Mouse (Mus musculus): Measurements from ENCODE around the gene Crxos.

Crxos gene

DNA sequence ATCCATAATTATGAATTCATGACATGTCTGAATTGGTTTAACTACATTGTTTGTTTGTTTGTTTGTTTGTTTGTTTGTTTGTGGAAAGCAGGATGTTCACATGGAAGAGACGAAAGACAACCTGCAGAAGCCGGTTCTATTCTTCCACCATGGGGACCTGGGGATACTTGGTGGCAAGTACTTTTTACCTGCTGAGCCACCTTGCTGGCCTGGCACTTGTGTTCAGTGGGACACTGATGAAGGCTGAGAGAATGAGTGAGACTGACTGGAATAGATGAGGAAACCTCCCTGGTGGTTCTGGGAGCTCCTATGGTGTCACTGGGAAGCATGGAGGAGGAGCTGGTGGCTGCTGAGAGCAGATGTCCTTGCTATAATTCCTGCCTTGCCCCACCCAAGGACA is at the start of gene Crxos:
TSS of gene Crxos (plus strand) at position 301 of the 400 bp plus-strand sequence.
- in situ Hi-C loops (cut with MboI; ENCODE audit: unreplicated experiment in 2 of 2) = no loop called here

DNA sequence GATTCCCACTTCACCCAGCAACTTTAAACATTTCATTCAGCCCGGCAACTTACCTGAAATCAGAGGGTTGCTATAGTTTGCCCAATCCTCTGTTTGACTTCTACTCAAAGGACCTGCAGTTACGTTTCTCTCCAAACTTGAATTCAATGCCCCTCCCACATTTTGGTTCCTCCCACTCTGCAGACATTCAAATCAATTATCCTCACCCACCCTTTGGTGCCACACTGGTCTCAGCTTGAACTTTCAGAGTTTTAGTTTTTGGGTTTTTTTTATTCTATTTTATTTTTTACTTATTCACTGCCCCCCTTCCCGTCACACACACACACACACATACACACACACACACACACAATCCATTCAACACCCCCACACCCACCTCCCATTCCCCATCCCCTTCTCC is 42.8 kb upstream of the Crxos start, which contains the start of gene Obox6:
TSS of gene Obox6 (minus strand) at position 101 of the 400 bp plus-strand sequence.
- in situ Hi-C loops (cut with MboI; ENCODE audit: unreplicated experiment in 2 of 2) = no loop called here

GRCm38 (mm10) chr7:15859657-15860056 is 22.8 kb upstream of the Crxos start:
- in situ Hi-C loops (cut with MboI; ENCODE audit: unreplicated experiment in 2 of 2) = loop anchor here in 1 of 2 experiments (5.0 kb wide), 1 partner anchor 53 kb away; no protein-coding TSS in a partner anchor

DNA sequence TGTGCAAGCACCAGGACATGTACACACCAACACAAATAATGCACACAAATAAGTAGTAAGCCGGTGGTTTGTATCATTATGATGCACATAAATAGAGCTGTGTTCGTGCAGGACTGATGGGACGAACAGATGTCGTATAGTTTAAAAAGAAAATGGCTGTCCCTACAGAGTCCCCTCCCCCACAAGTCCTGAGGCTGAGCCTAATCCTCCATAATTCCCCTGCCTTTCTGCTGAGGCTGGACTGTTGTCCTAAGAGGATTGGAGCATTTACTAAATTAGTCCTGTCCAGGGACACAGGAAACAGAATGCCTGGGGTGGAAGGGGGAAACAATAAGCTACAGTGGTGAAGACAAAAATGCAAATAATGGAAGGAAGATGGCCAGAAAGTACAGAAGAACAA is 18.3 kb upstream of the Crxos start:
- in situ Hi-C loops (cut with MboI; ENCODE audit: unreplicated experiment in 2 of 2) = no loop called here

GRCm38 (mm10) chr7:15879756-15880155 is 2.7 kb upstream of the Crxos start, which contains the start of gene Crx:
Gene Crx, minus strand, starts transcription at chr7:15879968.
- in situ Hi-C loops (cut with MboI; ENCODE audit: unreplicated experiment in 2 of 2) = no loop called here

- in situ Hi-C loops (cut with MboI; ENCODE audit: unreplicated experiment in 2 of 2) = no loop called here
Observed at GRCm38 (mm10) chr7:15881388-15881787, 1.0 kb upstream of the Crxos start.

DNA sequence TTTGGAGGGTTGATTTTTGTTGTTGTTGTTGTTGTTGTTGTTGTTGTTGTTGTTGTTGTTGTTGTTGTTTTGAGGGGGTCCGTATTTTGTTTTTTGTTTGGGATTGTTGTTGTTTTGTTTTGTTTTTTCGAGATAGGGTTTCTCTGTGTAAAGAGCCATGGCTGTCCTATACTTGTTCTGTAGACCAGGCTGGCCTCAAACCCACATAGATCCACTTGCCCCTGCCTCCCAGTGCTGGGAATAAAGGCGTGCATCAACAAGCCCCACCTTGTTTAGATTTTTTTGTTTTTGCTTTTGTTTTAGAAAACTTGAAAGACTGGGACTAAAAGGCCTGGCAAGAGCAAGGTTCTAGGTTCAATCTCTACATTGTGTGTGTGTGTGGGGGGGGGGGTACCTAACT is 586 bp upstream of the Crxos start:
- in situ Hi-C loops (cut with MboI; ENCODE audit: unreplicated experiment in 2 of 2) = no loop called here

DNA sequence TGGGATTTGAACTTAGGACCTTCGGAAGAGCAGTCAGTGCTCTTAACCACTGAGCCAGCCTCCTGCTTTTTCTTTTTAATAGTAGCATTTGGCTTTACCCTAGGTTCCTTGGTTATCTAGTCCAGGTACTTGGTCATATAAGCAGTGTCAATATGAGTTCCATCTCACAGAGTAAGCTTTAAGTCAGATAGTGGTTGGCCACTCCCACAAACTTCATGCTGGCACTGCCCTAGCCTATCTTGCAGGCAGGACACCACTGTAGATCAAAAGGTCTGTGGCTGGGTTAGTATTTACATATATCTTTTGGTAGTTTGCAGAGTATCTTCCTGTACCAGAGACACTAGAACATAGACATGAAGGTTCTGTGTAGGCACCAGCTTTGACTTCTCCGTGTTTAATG is 1.7 kb downstream of the Crxos start:
- in situ Hi-C loops (cut with MboI; ENCODE audit: unreplicated experiment in 2 of 2) = no loop called here

GRCm38 (mm10) chr7:15894251-15894650 is 11.8 kb downstream of the Crxos start:
- in situ Hi-C loops (cut with MboI; ENCODE audit: unreplicated experiment in 2 of 2) = no loop called here

- in situ Hi-C loops (cut with MboI; ENCODE audit: unreplicated experiment in 2 of 2) = loop anchor here (25.0 kb wide), 1 partner anchor 1314 kb away; no protein-coding TSS in a partner anchor
Observed at GRCm38 (mm10) chr7:15901366-15902048, 19.1 kb downstream of the Crxos start.

DNA sequence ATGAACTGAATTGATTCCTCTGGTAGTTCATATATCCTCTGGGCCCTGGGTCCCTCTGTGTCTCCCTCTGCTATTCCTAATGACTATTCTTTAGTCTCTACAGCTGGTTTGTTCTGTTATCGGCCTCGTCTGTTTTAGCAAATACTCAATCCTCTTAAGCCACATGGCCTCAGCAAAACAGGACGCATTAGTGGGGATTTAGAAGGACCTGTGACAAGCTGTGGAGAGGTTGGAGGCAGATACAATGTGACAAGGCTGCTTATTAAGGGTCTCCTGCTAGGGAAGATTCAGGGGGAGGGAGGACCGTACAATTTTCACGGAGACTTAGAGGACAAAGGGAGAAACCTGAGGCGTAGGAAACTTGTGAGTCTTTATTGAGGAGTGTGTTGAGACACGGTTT is 23.4 kb downstream of the Crxos start:
- in situ Hi-C loops (cut with MboI; ENCODE audit: unreplicated experiment in 2 of 2) = loop anchor here (25.0 kb wide), 1 partner anchor 1319 kb away; no protein-coding TSS in a partner anchor

DNA sequence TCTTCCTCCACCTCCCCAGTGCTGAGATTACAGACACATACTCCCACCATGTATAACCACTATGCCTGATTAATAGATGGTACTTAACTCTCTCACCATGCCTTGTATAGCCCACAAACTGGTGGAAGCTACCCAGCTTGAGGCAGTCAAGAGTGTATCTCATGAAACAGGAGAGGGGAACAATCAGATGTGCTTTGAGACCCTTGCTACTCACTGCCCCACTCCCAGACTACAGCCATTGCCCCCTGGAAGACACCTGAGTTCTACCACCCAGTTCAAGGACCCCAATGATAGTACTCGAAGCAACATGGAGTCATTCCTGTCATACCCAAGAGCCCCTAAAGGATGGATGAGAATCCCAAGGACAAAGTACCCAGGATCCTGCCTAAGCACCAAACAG is 24.2 kb downstream of the Crxos start:
- in situ Hi-C loops (cut with MboI; ENCODE audit: unreplicated experiment in 2 of 2) = loop anchor here (25.0 kb wide), 1 partner anchor 1319 kb away; no protein-coding TSS in a partner anchor

GRCm38 (mm10) chr7:15907971-15908590 is 25.7 kb downstream of the Crxos start:
- in situ Hi-C loops (cut with MboI; ENCODE audit: unreplicated experiment in 2 of 2) = loop anchor here (25.0 kb wide), 1 partner anchor 1321 kb away; no protein-coding TSS in a partner anchor

DNA sequence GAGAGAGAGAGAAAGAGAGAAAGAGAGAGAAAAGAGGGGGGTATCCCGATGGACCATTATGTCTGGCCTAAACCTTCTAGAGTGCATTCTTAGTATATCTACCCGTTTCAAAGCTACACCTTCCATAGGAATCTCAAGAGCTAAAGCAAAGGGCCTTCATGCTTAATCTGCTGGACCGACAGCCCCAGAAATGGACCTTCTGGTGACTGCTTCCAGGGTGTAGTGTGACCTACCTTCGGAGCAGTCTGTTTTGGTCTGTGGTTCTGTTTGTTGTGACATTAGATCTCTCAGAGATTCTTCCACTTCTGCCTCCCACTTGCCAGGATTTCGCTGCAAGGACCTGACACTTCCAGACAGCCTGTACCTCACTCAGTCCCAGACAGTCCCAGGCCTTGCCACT is 28.1 kb downstream of the Crxos start:
- in situ Hi-C loops (cut with MboI; ENCODE audit: unreplicated experiment in 2 of 2) = loop anchor here (5.0 to 25.0 kb wide), 2 partner anchors 53 to 1323 kb away; no protein-coding TSS in a partner anchor

DNA sequence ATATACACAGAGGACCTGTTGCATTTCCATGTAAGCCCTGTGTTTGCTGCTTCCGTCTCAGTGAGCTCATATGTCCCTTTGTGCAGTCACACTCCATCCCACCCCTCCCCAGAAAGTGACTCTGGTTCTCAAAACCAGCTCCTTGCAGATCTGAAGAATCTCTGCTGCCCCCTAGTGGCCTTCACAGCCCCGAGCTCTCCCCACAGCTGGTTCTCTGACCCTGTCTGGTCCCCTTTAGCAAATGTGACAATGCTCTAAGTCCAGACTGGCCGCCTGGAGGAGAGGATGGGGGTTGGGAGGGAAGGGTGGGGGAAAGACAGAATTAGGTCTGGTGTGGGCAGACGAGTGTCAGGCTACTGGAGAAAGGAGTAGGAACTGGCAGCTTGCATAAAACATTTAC is 29.8 kb downstream of the Crxos start:
- in situ Hi-C loops (cut with MboI; ENCODE audit: unreplicated experiment in 2 of 2) = loop anchor here (5.0 to 25.0 kb wide), 2 partner anchors 55 to 1325 kb away; no protein-coding TSS in a partner anchor

DNA sequence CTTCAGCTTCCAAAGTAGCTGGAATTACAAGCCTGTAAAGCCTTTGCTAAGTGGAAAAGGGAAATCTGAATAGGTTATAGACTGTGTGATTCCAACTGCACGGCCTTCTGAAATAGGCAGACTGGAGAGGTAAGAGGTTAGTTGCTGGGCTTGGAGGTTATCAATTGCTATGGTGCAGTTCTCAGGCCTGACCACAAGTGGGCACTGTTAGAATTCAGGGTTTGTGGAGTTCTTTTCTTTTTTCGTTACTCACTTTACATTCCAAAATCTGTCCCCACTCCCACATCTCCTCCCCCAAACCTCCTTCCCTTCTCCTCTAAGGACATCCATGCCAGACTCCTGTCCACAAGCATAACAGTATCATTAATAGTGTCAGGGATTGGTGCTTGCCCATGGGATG is 31.8 kb downstream of the Crxos start:
- in situ Hi-C loops (cut with MboI; ENCODE audit: unreplicated experiment in 2 of 2) = loop anchor here (5.0 to 25.0 kb wide), 2 partner anchors 57 to 1327 kb away; no protein-coding TSS in a partner anchor

DNA sequence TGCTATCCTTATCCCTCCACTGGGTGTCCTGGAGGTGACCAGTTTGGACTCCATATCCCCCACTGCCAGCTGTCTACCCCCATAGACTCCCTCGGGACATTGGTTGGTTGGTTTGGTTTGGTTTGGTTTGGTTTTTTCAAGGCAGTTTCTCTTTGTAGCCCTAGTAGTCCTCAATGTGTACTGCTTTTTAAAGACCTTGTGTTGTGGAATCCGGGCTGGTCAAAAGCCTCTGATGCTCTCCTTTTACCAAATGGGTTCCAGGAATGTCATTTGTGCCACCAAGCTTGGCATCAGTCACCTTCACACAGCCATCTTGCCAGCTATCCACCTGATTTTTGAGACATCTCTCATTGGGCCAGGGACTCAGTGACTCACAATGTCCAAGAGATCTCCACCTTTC is 32.3 kb downstream of the Crxos start:
- in situ Hi-C loops (cut with MboI; ENCODE audit: unreplicated experiment in 2 of 2) = loop anchor here (5.0 to 25.0 kb wide), 2 partner anchors 57 to 1327 kb away; no protein-coding TSS in a partner anchor

GRCm38 (mm10) chr7:15915695-15916094 is 33.3 kb downstream of the Crxos start:
- in situ Hi-C loops (cut with MboI; ENCODE audit: unreplicated experiment in 2 of 2) = loop anchor here (25.0 kb wide), 1 partner anchor 1328 kb away; no protein-coding TSS in a partner anchor

DNA sequence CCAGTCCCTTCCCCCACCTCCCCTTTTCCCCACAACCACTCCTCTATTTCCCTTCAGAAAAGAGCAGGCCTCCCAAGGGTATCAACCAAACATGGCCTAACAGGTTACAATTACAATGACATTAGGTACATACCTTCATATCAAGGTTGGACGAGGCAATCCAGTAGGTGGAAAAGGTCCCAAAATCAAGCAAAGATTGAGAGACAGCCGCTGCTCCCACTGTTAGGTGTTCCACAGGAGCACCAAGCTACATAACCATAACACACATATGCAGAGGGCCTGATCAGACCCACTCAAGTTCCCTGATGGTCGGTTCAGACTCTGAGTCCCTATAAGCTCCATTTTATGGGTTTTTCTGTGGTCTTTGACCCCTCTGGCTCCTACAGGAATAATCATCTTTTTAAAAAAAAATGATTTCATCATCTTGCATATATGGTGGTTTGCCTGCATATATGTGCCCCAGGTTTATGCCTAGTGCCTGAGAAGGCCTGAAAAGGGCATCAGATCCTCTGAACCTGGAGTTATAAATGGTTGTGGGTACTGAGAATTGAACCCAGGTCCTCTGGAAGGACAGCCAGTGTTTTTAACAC is 33.8 kb downstream of the Crxos start:
- in situ Hi-C loops (cut with MboI; ENCODE audit: unreplicated experiment in 2 of 2) = loop anchor here (25.0 kb wide), 1 partner anchor 1329 kb away; no protein-coding TSS in a partner anchor

- in situ Hi-C loops (cut with MboI; ENCODE audit: unreplicated experiment in 2 of 2) = loop anchor here (25.0 kb wide), 1 partner anchor 1330 kb away; no protein-coding TSS in a partner anchor
Observed at GRCm38 (mm10) chr7:15916996-15917395, 34.6 kb downstream of the Crxos start.

- in situ Hi-C loops (cut with MboI; ENCODE audit: unreplicated experiment in 2 of 2) = loop anchor here (25.0 kb wide), 1 partner anchor 1331 kb away; no protein-coding TSS in a partner anchor
Observed at GRCm38 (mm10) chr7:15918371-15918770, 36.0 kb downstream of the Crxos start.
